Mouse (Mus musculus) ovary, adult 18-20 months (tissue): ENCODE data around the gene Tbck.

Experiments
- DNase-seq: peaks from one replicate; pipeline ENCODE4 v3.0.0; 2022; ENCODE audit warnings: low spot score, mixed read lengths

Gene Tbck

DNA sequence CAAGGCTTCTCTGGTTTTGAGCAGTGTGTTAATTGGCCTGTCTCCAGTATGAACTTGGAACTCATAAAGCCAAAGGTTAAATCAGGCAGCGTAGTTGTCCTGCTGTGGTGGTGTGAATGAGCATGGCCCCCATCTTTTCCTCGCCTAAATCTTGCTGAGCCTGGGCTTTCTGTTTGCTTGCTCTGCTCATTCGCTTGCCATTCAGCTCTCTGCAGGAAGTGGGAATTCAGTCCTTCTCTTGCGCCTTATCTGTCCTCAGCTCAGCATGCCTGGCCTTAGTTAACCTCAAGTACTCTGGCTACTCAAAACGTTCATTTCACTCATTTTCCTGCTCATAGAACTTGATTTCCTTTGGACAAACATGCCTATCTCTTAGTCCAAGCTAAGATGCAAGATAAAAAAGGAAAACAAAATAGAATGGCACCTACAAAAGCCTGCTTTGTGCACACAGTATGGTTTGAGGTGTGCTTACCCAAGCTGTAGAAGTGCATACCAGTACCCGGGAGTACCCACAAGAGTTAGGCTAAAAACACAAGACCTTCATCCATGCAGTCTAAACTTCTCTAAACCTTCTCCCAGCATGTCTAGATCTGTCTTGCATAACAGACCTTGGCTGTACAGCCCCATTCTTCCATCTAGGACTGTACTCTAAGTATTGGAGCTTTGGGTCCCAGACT, 151.3 kb downstream of the Tbck start:
- DNase-seq, result no peak

- no peak for DNase-seq
Observed at GRCm38 (mm10) chr3:132837134-132837533, 153.2 kb downstream of the Tbck start.

- no peak for DNase-seq
Observed at GRCm38 (mm10) chr3:132838656-132839417, 154.9 kb downstream of the Tbck start.

DNA sequence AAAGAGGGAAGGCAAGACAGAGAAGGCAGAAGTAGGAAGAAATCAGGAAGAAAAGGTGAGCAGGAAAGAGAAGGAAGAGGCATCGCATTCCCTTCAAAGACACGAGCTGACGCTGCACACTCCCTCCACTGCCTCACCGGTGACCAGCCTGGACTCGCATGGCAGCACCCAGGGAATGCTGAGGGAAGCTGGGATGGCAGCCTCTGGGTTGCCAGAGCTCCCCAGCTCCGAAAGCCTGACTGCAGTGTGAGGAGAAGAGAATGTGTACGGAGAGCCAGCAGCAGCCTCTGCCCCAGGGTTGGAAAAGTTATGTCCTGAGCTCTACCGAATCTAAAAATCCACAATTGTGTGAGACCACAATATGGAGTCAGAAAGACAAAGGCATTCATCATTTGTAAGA, 155.6 kb downstream of the Tbck start:
- DNase-seq, result no peak

DNA sequence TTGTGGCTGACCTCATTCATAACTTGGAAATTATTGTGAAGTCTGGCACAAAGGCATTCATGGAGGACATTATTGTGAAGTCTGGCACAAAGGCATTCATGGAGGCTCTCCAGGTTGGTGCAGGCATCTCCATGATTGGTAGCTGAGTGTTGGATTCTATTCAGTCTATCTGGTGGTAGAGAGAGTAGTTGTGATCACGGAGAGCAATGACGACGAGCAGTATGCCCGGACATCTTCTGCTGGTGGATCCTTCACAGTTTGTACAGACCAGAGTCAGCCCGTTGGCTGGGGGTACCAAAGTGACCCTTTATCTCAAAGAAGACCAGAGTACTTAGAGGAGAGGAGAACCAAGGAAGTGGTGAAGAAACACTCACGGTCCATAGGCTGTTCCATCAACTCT, 158.7 kb downstream of the Tbck start:
- no peak for DNase-seq

GRCm38 (mm10) chr3:132849669-132850068, 165.7 kb downstream of the Tbck start:
- DNase-seq, result no peak

DNA sequence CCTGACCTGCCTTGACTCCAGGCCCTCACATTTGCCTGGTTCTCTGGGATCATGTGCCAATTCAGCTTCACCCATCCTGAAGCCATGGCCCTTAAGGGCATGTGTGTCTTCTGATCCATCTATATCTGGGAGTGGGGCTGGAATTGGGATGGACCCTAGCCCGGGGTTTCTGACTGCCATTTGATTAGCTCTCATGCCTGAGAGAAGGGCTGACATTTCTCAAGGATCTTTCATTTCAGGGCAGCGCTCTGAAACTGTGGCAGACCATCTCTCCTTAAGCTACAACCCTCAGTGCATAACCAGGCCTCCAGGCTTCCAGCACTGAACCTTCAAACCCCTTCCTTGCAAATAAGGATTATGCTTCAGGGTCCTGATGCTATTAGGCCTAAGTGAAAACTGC, 166.5 kb downstream of the Tbck start:
- DNase-seq, result no peak

DNA sequence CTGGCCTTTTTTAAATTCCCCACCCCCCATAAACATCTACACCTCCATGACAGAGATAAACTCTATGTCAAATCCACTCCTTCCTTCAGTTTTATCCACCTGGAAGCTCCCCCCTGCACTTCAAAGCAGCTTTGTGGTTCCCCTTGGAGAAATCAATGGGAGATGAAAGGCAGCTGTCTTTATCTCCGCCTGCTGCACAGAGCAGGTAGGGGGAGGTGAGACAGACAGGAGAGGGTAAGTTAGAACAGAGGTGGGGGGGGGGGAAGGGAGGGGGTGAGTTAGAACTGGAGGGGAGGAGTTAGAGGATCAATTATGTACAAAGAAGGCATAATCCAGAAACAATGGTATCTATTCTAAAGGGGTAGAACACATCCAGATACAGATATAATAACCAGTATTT, 167.5 kb downstream of the Tbck start:
- DNase-seq, result no peak

GRCm38 (mm10) chr3:132851841-132852728, 168.1 kb downstream of the Tbck start:
- DNase-seq, result no peak

DNA sequence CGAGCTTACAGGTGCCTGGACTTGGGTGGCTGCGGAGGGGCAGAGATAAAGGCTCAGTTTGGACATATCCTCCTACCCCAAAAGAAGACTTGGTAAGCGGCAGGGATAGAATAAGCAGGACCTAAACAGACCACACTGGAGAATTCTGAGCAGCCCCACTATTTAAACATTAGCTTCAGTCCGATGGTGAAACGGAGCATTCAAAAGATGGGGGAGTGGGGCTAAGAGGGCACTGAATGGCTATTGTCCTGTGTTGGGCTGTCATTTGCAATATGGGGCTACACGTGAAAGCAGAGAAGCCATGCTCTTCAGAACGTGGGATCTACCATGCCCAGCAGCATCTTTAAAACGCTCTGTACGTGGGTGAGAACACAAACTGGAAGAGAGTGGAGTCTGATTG, 170.3 kb downstream of the Tbck start:
- no peak for DNase-seq

GRCm38 (mm10) chr3:132855458-132856212, 171.7 kb downstream of the Tbck start:
- no peak for DNase-seq

GRCm38 (mm10) chr3:132856651-132857050, 172.7 kb downstream of the Tbck start:
- DNase-seq, result no peak

DNA sequence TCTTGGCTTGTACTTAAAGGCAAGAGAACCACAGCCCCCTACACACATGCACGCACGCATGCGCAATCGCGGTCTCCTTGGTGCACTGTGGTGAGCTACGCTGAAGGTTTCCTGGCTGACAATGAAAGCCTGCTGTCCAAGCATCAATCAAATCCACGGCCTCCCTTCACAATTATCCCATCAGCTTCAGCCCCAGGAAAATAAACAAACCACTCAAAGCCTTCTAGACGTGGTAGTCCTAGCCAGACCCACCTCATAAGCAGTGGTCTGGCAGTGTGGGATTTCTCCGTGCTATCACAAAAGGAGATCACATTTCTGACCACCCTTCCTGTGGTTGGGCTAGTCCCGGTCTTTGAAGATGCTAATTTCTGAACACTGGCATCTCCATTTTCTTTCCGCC, 174.9 kb downstream of the Tbck start:
- no peak for DNase-seq

- DNase-seq, result no peak
Observed at GRCm38 (mm10) chr3:132859573-132859972, 175.6 kb downstream of the Tbck start.

DNA sequence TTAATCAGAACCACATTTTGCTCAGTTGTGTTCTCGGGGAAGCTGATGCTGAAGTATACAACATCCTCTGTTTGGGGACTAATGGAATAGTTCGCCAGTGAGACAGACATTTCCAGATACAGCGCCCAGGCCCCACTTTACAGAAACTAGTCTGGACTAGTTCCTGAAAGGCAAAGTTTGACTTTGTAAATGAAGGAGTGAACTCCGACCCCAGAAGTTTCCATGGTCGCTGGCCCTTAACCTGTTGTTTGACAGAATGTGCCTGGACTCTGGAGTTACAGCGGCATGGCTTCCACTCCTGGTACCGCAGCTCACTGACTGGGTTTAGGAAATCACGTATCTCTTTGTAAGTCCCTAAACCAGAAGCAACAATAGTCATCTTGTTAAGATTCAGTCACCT, 176.9 kb downstream of the Tbck start:
- no peak for DNase-seq

DNA sequence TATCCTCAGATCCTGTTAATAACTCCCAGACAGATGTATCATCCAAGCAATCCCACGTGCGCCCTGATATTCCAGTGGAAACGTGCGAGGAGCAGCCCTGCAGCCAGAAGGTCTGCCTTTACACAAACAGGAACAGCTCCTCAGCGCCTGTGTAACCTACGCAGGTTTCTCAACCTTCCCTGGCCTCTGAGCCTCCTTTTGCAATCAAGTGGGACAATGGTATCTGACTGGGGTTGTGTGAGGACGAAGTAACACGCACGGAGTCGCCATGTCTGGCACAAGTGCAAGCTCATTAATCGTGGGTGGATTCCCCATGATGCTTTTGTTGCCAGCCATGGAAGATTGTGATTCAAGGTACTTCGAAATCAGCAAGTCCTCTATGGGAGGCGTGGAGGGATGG, 179.9 kb downstream of the Tbck start:
- no peak for DNase-seq

- DNase-seq, result no peak
Observed at GRCm38 (mm10) chr3:132864329-132864919, 180.5 kb downstream of the Tbck start.

DNA sequence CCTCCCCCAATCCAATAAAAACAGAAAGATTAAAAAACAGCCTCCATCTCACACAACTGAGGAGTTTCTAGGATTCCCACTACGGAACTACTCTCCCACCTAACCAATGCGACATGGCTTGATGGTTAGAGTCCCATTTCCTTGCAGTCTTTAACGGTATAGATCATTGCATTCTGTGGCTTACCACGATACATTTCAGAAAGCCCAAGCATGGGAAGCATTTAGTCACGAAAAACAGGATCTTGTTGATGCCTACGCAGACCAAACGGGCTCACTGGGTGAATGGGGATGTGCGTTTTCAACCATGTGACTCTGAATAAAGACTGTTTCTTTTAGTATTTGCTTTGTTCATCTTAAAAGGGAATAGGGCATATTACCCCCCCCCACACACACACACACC, 181.0 kb downstream of the Tbck start:
- no peak for DNase-seq

DNA sequence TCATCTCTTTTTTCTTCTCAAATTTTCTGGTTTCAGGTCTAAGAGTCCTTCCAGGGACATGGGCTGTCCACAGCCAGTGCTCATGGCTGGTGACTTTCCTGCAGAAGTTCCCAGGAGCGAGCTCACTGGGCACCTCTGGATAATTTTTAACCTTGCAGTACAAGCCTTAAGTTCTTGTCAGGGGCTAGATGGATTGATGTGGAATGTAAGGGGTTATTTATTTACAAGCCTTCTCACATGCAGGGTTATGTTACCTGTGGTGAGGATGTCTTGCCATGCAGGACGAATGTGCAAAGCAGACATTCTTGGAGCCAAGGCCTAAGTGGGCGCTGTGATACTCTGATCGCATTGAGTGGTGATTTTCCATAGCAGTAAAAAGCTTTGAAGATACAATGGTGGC, 181.7 kb downstream of the Tbck start:
- DNase-seq, result no peak

- no peak for DNase-seq
Observed at GRCm38 (mm10) chr3:132866984-132867383, 183.0 kb downstream of the Tbck start.

DNA sequence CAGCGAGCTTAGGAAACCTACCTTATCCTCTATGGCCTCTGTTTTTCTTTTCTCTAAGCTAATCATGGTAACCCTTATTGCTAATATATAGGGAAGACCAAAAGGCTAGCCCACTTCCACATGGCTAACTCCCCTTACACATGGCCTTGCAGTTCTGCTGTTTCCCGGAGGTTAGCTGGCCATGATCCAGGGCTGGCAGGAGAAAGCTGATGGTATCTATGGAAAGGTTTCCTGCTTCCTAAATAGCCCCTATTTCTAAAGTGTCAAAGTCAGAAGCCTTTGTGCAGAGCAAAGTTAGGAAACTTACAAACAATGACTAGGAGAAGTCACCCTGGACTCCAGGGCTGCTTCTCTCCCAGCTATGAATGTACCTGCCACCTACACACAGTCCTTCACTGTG, 184.9 kb downstream of the Tbck start:
- no peak for DNase-seq

DNA sequence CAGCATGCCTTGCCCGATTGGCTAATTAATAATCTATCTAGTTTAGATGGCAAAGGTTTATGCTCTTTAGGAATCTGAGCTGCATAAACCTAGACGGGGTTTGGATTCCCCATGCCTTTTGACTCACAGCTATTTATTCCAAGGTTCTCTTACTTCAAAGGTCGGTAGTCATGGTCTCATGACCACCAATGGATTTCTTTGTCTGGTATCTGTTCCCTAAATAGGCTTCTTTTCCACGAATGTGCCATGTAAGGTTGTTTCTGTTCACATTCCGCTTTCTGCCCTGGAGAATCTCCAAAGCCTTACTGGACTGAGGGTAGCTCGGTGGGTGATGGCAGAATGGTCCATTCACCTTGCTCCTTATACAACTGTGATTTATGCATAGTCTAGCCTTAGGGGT, 186.1 kb downstream of the Tbck start:
- DNase-seq, result no peak
